Mouse (Mus musculus): Measurements from ENCODE around the gene Inhbe.

GRCm38 (mm10) chr10:127339683-127340576 lies 14.3 kb downstream of the Inhbe start:
- TF ChIP-seq GATA1 (IDR thresholded peaks at IDR 0.05; ENCODE audit: borderline replicate concordance, low read length) (no peak), FLI1 (IDR thresholded peaks at IDR 0.05; ENCODE audit: low read length) (no peak)

Data from megakaryocyte, embryonic 14.5 days (primary cell).